Mouse (Mus musculus): ENCODE results near the gene Cass4.

Gene Cass4

DNA sequence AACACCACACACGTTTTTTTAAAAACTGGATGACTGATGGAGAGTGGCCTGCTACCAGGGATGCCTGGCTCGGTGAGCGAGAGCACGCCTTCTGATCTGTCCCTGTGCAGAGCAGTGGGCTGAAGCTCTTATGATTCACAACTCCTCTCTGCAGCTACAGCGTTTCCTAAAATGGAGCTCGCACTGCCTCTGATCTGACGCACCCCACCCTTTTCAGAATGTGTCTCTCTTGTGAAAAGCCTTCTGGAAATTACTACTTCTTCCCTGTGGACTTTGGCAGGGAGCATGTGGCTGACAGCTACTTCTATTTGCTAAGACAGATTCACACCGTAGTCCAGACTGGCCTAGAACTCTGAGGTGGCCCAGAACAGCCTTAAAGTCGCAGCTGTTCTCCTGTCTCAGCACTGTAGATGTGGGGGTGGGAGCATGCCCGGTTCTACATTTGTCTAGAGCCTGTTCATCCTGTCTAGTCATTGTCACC lies 1.5 kb upstream of the Cass4 start:
- no peak for DNase-seq

DNA sequence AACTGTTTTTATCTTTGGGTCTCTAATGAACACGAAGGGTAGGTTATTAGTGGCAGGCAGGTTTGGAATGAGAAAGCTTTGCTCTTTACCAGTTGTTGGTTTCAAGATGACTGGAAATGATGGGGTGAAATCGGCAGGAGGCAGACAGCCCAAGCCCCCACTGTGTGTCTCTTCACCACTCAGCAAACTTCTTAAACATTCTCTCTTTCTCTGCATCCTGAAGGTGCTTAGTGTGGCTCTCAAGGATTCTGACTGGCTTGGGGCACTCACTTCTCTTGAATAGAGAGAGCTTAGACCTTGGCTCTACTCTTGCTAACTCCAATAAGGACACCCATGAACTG lies 428 bp downstream of the Cass4 start:
- DNase-seq: no peak

DNA sequence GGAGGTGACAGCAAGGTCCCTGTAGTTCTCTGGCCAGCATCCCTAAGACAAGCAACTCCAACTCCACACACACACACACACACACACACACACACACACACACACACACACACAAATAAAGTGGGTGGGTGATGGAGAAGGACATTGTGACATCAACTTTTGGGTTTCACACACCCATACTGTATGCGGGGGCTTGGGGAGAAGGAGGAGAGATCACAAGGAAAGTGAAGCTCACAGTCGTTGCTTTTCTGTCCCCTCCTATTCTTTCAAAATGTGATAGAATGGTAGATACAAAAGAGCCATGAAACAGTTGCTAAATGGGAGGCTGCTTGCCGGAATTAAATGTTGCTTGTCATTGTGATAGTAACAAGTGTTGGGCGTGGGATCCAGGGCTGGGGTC lies 1.1 kb downstream of the Cass4 start:
- no peak for DNase-seq

DNA sequence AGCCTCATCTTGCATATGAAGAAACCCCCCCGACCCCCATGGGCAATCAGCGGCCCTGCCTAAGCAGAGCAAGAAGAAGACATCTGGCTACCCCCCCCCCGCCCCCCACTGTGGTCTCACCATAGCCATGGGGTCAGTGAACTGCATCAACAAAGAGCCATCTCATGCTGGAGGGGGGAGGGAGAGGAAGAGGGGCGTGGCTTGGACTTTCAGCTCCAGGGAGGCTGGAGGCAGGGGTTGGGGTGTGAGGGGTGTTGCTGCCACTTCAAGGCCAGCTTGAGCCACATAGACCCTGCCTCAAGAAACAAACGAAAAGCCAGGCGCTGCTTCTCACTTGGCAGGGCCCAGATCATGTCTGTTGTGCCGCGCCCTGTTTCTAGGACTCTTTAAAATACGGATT lies 2.4 kb downstream of the Cass4 start:
- DNase-seq: no peak

DNA sequence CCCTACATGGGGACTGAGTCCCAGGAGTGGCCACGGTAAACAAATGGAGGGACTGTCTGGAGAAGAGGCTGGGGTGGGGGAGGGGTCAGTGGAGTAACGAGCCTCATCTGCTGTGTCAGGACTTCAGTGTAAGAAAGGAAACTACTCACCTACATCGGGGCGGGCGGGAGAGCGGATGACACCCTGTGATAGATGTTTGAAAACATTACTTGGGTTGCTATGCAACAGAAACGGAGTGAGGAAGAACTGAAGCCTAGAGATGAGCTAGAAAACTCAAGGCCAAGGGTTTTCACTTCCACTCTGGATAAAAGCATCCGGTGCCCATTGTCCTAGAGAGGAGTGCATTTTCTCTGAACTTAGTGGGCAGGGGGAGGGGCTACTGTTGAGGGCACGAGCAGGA lies 6.3 kb downstream of the Cass4 start:
- DNase-seq: no peak

DNA sequence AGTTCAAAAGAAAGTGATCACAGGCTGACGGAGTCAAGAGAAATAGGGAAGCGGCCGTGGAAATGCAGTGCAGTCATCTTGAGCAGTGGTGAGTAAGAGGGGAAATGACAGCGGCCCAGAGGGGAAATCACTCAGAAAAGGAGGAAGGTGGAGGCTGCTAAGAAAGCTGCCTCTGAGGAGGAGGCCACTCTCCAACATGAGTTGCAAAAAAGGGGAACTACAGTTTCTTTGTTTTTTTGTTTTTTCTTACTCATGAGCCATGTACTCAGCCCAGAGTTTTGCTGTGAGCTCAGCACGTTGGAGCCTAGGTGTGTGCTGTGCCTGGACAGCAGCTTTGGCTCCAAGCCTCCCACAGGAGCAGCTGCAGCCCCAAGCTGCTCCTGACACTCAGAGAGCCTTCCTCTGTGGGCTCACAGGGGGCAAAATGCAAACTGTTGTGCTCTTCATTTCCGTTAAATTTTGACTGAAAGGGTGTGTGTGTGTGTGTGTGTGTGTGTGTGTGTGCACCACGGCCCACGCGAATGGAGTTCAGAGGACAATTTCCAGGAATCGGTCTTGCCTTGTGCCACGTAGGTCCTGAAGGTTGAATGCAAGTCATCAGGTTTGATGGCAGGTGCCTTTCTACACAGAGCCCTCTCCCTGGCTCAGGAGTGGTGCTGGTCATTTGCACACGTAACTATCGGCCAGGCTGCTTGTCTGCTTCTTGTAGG lies 7.7 kb downstream of the Cass4 start:
- DNase-seq: no peak

DNA sequence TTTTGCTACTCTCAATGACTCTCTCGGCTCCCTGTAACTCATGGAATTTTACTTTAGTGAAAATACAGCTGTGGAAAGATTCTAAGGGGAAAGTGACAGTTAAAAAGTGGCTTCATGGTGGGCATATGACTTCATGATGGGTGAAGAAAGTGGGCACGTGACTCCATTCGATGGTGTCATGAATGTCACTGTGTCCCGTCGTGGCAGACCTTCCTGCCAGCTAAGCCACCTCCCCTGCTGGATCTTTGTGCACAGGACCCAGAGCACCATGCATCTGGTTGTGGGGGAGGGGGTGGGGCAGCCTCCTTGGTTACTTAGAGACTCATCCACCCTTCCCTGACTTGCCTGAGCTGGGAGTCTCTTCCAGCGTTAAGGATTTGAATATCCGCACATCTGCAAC lies 10.6 kb downstream of the Cass4 start:
- no peak for DNase-seq

DNA sequence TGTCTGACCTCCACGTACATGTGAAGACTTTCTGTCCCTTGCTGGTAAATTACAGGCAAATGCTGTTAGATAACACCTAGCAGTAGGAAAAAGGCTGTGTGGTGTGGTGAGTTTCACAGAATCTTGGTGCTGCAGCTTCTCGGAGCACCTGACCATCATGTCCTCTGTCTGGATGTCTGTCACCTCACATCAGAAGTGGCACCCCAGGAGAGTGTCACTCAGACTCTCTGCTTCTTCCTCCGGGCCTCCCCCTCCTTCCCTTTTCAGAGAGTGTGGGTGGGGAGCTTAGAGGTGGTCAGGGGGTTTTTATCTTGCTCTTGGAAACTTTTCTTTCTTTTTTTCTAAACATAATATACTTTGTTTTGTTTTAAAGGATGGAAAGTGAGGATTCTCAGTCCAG lies 11.4 kb downstream of the Cass4 start:
- no peak for DNase-seq

DNA sequence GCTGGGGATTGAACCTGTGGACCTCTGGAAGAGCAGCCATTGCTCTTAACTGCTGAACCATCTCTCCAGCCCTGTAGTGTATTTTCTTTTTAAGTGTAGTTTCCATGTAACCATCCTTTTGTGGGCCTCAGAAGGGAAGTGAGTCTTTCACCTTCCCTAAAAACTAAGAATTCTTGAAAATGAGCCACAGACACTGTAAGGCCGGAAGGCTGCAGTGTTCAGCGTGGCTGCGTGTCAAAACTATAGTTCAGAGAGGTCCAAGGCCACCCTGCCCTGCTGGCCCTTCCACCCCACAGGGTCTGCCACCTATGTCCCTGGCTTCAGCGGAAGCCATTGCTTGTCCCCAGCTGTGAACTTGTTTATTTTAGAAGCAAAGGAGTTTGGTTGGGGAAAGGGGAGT lies 12.6 kb downstream of the Cass4 start:
- DNase-seq: no peak

DNA sequence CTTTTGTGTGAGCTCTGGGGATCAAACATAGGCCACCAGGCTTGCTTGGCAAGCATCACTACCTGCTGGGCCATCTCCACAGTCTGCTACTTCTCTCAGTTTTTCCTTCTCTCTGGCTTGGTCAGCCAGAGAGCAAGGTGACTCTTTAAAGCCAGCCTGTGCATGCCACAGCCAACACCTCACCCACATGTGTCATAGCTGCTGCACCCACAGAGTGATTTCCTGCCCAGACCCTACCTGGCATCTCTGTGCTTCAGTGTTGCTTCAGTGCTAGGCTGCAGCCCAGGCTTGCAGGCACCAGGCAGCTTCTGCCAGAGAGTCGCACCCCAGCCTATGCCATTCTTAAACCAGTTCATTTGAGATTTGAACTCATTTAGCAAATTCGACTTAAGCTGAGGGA lies 13.9 kb downstream of the Cass4 start:
- DNase-seq: no peak

DNA sequence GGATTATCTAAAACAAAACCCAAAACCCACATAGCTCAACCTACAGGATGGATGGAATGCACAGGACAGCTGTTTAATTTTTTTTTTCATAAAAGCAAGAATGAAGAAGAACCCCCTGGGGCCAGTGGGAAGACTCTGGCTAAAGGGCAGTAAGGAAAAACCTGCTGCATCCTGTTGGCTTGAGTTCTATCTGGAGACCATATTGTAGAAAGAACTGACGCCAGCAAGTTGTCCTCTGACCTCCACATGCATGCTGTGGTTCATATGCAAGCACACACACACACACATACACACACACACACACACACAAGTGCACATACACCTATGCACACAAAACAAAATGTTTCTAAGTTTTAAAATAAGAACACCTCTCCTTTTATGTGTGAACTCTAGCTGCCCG lies 17.1 kb downstream of the Cass4 start:
- DNase-seq: no peak

DNA sequence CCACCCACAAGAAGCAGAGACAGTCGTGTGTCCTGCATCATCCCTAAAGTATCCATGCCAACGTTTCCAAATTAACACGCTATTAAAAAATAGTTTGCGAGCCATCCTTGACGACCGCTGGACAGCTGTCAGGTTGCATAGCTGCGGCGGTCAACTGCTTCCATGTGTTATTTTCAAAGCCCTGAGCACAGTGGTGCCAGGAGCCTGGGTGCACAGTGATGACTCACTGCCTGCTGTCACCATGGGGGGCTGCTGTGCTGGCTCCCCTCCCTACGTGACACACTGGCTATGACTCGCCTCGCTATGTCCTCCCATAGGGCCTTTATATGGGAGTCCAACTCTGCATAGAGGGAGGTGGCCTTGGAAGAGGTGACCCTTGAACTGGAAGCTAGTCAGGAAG lies 17.5 kb downstream of the Cass4 start:
- DNase-seq: no peak

DNA sequence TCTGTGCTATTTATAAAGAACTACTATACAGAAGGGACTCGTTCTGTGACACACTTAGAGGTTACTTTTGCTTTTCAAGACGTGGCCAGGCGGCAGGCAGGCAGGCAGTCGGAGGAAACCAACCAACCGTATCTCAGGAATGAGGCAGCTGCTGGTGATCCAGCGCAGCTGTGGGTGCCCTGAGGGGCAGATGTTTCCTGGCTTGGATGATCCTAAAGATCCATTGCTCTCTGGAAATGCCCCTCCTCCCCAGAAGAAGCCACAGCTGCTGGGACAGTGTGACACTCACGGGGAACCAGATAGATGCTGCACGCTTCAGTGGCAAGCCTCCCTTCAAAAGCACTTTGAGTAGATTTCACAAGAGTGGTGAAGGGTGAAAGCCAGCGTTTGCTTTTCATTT lies 18.9 kb downstream of the Cass4 start:
- no peak for DNase-seq

DNA sequence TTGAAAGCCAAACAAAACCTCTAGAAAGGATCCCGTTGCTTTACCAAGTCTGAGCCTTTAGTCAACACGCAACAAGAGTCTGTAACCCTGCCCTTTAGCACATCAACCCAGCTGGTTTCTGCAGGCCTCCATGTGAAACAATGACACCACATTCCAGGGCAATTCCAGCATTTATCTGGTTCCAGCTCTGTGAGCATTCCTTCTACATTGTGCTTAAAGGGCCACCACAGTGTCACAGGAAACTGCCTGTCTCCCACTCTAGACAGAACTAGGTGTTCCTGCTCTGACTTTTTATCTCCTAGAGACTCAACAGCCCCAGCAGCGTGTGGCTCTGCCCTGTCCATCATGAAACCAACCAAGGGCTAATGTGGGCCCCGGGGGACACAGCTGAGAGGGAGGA lies 19.7 kb downstream of the Cass4 start:
- no peak for DNase-seq

DNA sequence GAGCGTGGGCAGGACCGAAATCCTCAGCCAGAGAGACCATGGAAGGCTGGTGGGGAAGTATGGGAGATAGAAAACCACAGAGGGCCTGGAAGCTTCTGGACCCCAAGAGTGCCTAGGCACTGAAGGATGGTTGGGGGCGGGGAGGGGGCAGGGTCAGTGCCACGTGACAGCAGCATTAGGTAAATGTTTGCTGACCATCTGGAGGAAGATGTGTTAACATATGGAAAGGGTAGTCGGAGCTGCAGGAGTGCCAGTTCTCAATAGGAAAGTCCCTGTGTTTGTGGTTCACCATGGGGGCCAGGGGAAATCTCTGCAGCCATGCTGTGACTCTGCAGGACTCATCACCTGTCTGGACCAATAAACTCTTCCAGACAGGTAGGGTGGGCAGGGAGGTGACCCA lies 20.3 kb downstream of the Cass4 start:
- no peak for DNase-seq

DNA sequence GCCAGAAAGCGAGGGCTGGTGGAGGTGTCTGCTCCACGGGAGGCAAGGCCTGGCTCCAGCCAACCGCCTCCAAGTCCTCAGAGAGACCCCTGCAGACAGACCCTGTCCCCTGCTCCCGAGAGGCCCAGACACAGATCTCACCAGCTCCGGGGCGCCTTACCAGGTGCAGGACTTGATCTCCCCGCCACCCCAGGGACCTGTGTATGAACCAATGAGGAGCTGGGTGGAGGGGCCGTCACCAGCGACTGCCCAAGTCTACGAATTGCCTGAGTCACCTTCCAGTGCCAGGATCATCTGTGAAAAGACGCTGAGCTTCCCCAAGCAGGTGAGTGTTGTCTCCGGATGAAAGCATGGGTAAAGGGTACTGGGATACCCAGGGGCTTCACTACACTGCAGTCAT lies 22.6 kb downstream of the Cass4 start:
- DNase-seq: no peak

DNA sequence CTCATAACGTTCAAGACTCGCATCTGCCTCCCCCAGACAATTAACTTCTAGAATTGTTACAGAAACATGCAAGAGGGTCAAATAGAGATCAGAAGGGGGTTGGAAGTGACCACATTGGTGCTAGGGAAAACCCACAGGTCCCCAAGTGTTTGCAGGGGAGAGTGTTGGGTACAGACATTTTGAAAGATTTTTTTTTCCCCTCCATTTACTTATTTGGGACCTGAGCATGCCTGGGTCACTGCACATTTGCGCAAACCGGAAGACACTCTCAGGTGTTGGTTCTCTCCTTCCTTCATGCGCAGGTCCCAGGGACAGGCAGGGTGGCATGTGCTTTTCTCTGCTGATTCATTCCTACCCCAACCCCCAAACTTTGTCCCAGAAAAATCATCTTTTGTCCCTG lies 23.3 kb downstream of the Cass4 start:
- no peak for DNase-seq

DNA sequence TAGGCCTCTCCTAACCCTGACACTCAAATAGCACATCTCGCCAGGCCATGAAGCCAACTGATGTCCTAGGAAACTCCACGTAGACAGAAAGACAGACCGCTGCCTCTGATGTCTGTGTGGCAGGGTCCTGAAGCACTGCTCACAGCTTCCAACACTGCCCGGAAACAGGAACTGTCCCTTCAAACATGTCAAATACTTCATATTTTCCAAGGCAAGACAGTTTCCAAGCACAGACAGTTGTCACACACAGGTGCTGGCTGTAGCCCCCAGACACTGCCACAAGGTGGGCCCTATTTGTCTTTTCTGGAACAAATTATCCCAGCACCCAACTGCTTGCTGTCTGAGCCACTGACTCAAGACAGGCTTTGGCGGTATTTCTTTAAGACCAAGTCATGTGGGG lies 24.6 kb downstream of the Cass4 start:
- DNase-seq: no peak

DNA sequence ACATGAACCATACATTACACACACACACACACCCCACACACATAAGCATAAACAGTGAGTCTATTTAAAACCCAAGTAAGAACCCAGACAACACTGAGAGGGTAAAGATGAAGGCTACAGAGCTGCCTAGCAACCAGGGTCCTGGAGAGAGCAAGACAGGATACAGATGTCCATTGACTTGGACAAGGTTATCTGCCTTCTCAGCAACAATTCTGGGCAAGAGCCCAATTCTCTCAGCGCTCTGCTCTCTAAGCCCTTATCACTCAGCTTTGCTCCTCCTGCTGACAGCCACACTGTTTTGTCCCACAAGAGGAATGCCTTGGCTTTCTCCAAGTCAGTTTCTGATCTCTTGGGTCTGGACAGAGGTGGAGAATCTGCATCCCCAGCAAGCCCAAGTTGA lies 37.0 kb downstream of the Cass4 start:
- DNase-seq: no peak

DNA sequence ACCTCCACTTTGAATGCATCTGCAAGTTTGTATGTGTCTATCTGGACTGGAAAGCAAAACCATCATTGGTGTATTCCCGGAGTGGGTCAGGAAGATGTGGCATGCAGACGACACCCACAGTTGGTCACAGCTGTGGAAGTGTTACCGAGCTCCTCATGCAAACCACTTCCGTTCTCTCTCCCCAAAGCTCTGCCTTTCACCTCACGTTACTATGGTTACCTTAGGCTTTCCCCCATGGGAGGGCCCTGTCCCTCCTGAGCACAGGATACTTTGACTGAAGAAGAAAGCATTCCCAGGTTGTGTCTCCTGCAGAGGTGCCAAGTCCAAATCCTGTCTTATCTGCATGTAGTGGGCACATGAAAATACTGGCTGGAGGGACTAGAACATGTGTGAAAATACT lies 40.2 kb downstream of the Cass4 start:
- no peak for DNase-seq

DNA sequence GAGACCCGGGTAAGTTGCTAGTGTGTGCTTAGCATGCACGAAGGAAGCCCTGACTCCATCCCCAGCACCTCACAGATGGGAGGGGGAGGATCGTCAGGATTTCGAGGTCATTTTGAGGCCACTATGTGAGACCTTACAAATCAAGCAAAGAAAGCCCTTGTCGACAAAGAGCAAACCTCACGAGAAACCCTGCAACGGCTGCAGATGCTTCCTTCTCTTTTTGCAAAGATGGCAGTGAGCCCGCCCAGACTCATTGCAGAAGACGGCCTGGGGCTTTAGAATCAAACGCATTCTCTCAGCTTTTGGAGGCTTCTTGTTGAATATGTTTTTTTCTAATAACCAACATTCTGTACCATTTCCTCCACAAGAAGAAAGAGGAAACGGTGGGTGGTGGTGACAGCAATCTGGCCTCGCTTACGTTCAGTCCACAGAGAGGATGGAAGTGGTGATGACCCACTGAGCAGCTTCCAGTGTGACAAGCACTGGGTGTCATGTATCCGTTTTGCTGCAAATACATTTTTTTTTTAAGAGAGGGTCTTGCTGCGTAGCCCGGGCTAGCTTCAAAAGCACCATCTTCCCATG lies 43.9 kb downstream of the Cass4 start:
- no peak for DNase-seq

DNA sequence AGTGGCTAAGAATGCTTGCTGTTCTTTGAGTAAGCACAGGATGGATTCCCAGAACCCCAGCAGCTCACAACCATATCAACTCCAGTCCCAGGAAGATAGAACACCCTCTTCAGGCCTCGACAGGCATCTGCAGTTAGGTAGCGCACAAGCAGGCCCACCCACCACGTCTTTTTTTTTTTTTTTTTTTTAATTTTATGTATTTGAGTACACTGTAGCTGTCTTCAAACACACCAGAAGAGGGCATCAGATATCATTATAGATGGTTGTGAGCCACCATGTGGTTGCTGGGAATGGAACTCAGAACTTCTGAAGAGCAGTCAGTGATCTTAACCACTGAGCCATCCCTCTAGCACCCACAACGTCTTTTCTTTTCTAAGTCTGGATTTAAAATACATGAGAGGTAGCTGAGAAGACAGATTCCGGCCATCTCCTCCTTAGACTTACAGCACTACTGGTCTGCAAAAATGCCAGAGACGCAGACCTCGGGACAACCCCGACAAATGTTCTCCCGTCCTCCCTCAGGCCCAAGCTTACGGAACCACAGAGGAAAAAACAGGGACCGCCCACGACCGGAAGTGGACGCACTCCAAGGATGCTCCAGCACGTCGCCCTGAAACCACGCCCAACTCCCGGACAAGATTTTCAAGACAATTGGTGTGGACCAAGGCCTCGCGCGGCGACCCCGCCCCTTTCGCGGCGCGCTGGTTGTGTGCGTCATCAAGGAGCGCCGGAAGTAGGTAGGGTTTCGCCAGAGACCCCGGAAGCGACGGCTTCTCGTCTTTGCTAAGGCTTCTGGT lies 46.4 kb downstream of the Cass4 start, which contains the start of gene Rtf2:
TSS of gene Rtf2 (plus strand) at position 714 of the 797 bp plus-strand sequence.
- DNase-seq: peak; percentile 99

DNA sequence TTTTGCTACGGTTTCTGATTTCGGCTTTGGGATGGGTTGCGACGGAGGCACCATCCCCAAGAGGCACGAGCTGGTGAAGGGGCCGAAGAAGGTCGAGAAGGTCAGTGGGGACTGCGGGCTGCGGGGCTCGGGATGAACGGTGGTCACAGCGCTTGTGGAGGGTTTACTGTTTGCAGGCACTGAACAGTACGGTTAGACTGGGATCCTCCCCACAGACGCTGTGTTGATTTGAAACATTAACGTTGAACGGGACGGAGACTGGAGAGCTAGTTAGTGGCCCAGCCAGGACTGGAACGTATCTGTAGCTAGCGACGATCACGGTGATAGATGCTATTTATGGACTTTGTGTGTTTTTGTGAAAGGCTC lies 47.0 kb downstream of the Cass4 start:
- no peak for DNase-seq

DNA sequence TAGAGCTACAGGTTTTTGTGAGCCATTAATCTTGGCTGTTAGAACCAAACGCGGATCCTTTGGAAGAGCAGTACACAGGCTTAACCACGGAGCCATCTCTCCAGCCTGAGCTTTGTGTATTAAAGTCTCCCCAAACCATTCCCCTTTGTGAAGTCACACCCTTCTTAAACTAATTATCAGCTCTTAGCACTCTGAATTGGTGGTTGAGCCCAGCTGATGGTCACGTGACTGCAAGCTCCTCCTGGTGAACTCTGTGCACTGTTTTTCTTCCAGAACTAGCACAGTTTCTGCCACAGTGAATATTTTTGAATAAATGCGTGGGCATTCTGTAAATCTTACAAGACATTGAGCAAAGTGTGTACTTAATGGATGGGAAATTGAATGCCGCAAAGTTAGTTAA lies 47.6 kb downstream of the Cass4 start:
- DNase-seq: no peak
